Mouse (Mus musculus) kidney, postnatal 0 days (tissue): ENCODE measurements around the gene Rab29. TPM values are rescaled to one million over a fixed set of nuclear protein-coding genes. Genes with fewer than 3 reads are reported as not detected.
A peak's percentile ranks its signal among the peaks of the same experiment; 100 is the strongest.
"Not testable (repeated sequence)": the region's sequence is repeated elsewhere in the genome, so short reads cannot be mapped to it uniquely, and the experiment has no call there.

Experiments used
- ATAC-seq: fragments of 200-750 bp; cut with Nextera tagmentation; replicated peaks from 2 replicates; pipeline ENCODE4 v1.8.0; 2017; ENCODE audit warnings: low read depth, moderate number of reproducible peaks, moderate TSS enrichment, moderate library complexity; ENCODE audit not compliant: low FRiP score
- DNase-seq: peaks from one replicate; pipeline ENCODE4 v3.0.0-alpha.2; 2016; ENCODE audit warnings: low spot score
- H3K27ac ChIP-seq: fragments of 300-500 bp; sonication (generic); 2 replicates; pipeline ENCODE4 v1.5.1; 2014; ENCODE audit warnings: mild to moderate bottlenecking
- H3K27me3 ChIP-seq: fragments of 300-500 bp; sonication (generic); 2 replicates; pipeline ENCODE4 v1.6.1; 2014; ENCODE audit warnings: low read length, mixed read lengths; ENCODE audit not compliant: insufficient read depth
- H3K36me3 ChIP-seq: fragments of 300-500 bp; sonication (generic); 2 replicates; pipeline ENCODE4 v1.6.1; 2014; ENCODE audit warnings: low read length, mixed read lengths; ENCODE audit not compliant: insufficient read depth
- H3K4me1 ChIP-seq: fragments of 300-500 bp; sonication (generic); replicated peaks from 2 replicates; pipeline ENCODE4 v1.6.1; 2014; ENCODE audit warnings: antibody characterized with exemption, low read length, mixed read lengths; ENCODE audit not compliant: insufficient read depth
- H3K4me2 ChIP-seq: fragments of 300-500 bp; sonication (generic); 2 replicates; pipeline ENCODE4 v1.6.1; 2014; ENCODE audit warnings: mild to moderate bottlenecking, low read length, moderate library complexity, mixed read lengths
- H3K4me3 ChIP-seq: fragments of 300-500 bp; sonication (generic); replicated peaks from 2 replicates; pipeline ENCODE4 v1.5.1; 2014; ENCODE audit warnings: low read depth, low read length
- H3K9ac ChIP-seq: fragments of 300-500 bp; sonication (generic); 2 replicates; pipeline ENCODE4 v1.6.1; 2014; ENCODE audit warnings: low read depth, low read length
- H3K9me3 ChIP-seq: fragments of 300-500 bp; sonication (generic); replicated peaks from 2 replicates; pipeline ENCODE4 v1.6.1; 2016; ENCODE audit warnings: low read length, inconsistent platforms, mixed read lengths
- CTCF ChIP-seq: IDR thresholded peaks from 2 replicates; pipeline ENCODE4 v1.5.1; 2016; ENCODE audit warnings: antibody characterized with exemption, low read depth, mild to moderate bottlenecking, moderate library complexity
- WGBS: fragments of 180-500 bp; shearing (Covaris S2); extraction: QIAGEN DNeasy Blood & Tissue Kit; methylation state at CpG from one replicate; pipeline ENCODE4 v1.1.7; 2014; 5-methylcytosine and 5-hydroxymethylcytosine counted together
- polyA plus RNA-seq: library from polyadenylated mRNA; unstranded; fragments of >200 nt; fragmentation: Nextera tagmentation; extraction: Ambion mirVana; gene quantifications from 2 replicates; pipeline ENCODE4 v1.2.1, GENCODE M21; 2015

The Rab29 gene
- 23.4 and 26.7 TPM in 2 replicates for polyA plus RNA-seq

DNA sequence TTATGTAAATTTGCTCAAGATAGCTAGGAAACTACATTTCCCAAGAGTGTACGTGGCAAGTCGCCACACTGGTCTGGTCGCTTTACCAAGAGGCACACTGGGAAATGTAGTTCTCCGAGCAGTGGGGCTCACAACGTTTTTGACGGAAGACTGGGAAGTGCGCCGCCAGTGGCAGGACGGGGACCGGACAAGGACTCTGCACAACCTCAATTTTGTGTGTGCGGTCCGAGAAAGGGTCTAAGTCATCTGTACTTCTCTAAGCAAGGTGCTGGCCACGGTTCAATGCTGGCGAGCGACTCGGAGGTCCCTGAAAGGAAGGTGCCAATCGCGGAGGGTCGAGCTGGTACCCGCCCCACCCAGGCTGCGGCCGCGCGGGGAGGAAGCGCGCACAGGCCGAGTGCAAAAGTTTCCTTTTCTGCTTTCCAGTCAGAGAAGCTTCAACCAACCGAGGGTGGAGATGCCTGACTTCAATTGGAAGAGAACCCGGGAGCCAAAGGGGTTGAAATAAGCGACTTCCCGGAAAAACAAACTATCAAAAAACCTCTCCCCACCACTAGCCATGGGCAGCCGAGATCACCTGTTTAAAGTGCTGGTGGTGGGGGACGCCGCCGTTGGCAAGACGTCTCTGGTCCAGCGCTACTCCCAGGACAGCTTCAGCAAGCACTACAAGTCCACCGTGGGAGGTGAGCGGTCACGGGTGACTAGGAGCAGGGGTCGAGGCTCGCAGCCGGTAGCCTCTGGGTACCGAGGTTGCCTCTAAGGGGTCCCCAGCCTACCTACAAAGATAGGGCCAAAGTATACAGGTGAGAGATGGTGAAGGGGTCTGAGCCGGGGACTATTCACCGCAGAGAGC is at the start of gene Rab29:
Rab29 (plus strand) TSS at position 132 of the 853 bp plus-strand sequence.
- peak within 1 kb of the TSS; percentile 62 for H3K9ac ChIP-seq
- peak within 1 kb of the TSS; percentile 62 for H3K4me3 ChIP-seq
- peak within 1 kb of the TSS; percentile 86 for H3K4me2 ChIP-seq
- DNase-seq: peak; percentile 98
- peaks cover 3% of the 10 kb centered on the region; the same call in 1 of the 2 replicates for H3K4me1 ChIP-seq
- H3K9me3 ChIP-seq: no peaks in the 10 kb centered on the region
- peak; percentile 96 for ATAC-seq
- under 1% methylated on average over 46 of the region's 46 CpGs for WGBS
- TF ChIP-seq CTCF: peak; percentile 87
- no peaks in the 10 kb centered on the region for H3K36me3 ChIP-seq
- H3K27me3 ChIP-seq: no peaks in the 10 kb centered on the region
- H3K27ac ChIP-seq: peak within 1 kb of the TSS; percentile 32; the same call in 1 of the 2 replicates

DNA sequence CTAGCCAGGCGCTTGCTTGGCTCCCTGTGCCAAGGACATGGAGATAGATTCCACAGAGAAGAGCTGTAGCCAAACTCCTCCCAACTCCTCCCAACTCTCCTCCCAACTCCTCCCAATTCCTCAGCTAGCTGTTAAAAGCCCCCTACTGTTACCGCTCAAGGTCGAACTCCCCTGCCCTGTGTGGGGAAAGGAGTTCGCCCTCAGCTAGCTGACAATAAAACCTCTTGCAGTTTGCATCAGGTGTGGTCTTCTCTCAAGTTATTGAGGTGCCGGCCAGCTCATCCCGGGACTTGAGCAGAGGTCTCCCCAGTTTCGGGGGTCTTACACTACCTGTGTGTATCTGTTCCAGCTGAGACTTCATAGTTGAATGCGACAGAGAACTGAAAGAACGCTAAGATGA is 46.7 kb upstream of the Rab29 start:
- not testable (repeated sequence) for H3K27me3 ChIP-seq, H3K27ac ChIP-seq, DNase-seq, H3K36me3 ChIP-seq, H3K9ac ChIP-seq, H3K9me3 ChIP-seq, ATAC-seq, H3K4me1 ChIP-seq, H3K4me2 ChIP-seq, H3K4me3 ChIP-seq
- 77% methylated on average over 8 of the region's 9 CpGs for WGBS

DNA sequence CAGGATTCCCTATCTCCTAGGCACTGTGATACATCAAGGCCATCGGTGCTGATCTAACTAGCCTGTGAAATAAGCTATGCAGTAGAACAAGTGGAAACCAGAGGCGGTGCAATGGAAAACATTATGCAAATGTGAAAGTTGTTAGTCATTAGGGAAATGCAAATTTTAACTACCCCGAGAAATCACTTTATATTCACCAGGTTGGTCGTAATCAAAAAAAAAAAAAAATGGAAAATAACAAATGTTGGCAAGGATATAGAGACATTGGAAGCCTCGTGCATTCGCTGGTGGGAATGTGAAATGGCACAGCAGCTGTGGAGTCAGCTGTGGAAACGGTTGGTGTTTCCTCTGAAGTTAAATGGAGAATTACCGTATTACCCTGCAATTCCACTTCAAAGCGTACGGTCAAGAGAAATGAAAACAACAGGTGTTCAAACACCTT is 46.1 kb upstream of the Rab29 start:
- no peaks in the 10 kb centered on the region for H3K36me3 ChIP-seq
- H3K4me3 ChIP-seq: no peak overlapping the region
- no peak for ATAC-seq
- H3K4me1 ChIP-seq: no peaks in the 10 kb centered on the region
- no peak for DNase-seq
- no peaks in the 10 kb centered on the region for H3K9me3 ChIP-seq
- no peaks in the 10 kb centered on the region for H3K27me3 ChIP-seq
- no peak overlapping the region for H3K4me2 ChIP-seq
- H3K9ac ChIP-seq: no peak overlapping the region
- H3K27ac ChIP-seq: no peak overlapping the region
- 71% methylated on average over 10 of the region's 10 CpGs for WGBS
- no peak for TF ChIP-seq CTCF

DNA sequence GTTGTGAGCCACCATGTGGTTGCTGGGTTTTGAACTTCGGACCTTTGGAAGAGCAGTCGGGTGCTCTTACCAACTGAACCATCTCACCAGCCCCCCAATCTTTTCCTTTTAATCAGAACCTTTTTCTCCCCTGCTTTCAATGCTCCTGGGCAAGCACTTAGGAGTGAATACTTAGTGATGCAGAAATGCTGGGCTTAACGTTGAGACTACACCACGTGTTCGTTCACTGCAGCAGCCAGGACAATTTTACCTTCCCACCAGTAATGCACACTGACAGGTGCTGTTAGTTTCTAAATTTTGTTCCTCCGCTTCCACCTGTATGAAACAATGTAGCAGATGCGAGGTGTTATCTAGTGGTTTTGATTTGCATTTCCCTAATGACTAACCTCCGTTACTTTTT is 44.7 kb upstream of the Rab29 start:
- Histone ChIP-seq H3K4me3 (no peak overlapping the region), H3K9me3 (no peaks in the 10 kb centered on the region), H3K36me3 (no peaks in the 10 kb centered on the region), H3K4me2 (no peak overlapping the region), H3K9ac (no peak overlapping the region), H3K4me1 (0 out of 2 replicates have a peak, but pooled peaks cover 4% of the 10 kb centered on the region), H3K27me3 (no peaks in the 10 kb centered on the region), H3K27ac (no peak overlapping the region)
- WGBS: 75% methylated on average over 8 of the region's 8 CpGs
- DNase-seq (no peak), ATAC-seq (no peak)
- TF ChIP-seq CTCF: no peak

DNA sequence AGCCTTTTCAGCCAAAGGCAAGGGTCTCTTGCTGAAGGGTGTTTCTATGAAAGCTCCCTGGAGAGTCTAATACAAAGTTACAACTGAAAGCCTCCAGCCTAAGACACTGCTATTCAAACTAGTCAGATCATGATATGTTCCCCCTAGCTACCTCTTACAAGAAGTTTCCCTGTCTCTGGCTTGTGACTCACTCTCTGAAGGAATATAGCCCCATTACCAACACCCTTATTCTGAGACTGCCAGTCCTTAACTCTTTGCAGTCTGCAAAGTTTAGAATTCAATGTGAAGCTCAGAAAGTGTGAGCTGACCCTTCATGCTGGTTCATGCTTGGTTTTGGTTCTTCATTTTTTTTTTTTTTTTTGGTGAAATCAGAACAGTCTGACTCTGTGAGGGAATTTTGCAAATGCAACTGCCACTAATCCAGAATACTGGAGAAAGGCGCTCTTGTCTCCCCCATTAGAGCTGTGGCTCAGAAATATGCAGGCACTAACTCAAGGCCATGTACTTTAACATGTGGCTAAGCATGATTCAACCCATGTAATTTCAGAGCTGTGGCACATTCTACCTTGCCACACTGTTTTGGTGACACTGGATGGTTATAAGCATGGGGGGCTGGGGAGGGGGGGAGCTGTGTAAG is 44.0 kb upstream of the Rab29 start:
- no peak overlapping the region for H3K4me2 ChIP-seq
- no peak for TF ChIP-seq CTCF
- H3K9ac ChIP-seq: no peak overlapping the region
- H3K9me3 ChIP-seq: no peaks in the 10 kb centered on the region
- no peak for ATAC-seq
- H3K36me3 ChIP-seq: no peaks in the 10 kb centered on the region
- H3K27ac ChIP-seq: no peak overlapping the region
- DNase-seq: no peak
- H3K27me3 ChIP-seq: no peaks in the 10 kb centered on the region
- 0 out of 2 replicates have a peak, but pooled peaks cover 5% of the 10 kb centered on the region for H3K4me1 ChIP-seq
- no peak overlapping the region for H3K4me3 ChIP-seq
- WGBS: 80% methylated on average over 1 of the region's 1 CpGs

DNA sequence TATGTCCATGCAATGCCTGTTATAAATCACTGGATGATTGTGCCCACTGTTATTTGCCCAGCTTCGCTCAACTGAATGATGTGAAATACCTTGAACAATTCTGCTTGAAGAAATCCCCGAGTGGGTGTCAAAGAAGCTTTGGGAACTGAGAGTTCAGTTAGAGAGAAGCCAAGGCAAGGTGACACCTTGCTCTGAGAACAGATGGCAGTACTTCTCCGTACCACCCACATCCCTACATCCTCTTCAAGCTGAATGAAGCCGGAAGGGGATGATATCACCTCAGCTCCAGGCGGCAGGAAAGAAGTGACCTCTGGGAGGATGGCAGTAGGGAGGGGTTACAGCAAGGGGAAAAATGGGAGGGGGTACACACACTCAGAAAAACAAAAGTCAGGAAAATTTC is 43.5 kb upstream of the Rab29 start:
- Histone ChIP-seq H3K36me3 (no peaks in the 10 kb centered on the region), H3K9me3 (no peaks in the 10 kb centered on the region), H3K27me3 (no peaks in the 10 kb centered on the region), H3K4me1 (0 out of 2 replicates have a peak, but pooled peaks cover 5% of the 10 kb centered on the region), H3K27ac (no peak overlapping the region), H3K4me3 (no peak overlapping the region), H3K9ac (no peak overlapping the region), H3K4me2 (no peak overlapping the region)
- DNase-seq (no peak), ATAC-seq (no peak)
- WGBS: 35% methylated on average over 5 of the region's 5 CpGs
- TF ChIP-seq CTCF: no peak
